Mouse (Mus musculus) cerebellum, adult 8-10 months (tissue): ENCODE measurements around the gene Dydc2.

Experiments used
- DNase-seq: peaks from one replicate; pipeline ENCODE4 v3.0.0; 2022

Gene Dydc2

DNA sequence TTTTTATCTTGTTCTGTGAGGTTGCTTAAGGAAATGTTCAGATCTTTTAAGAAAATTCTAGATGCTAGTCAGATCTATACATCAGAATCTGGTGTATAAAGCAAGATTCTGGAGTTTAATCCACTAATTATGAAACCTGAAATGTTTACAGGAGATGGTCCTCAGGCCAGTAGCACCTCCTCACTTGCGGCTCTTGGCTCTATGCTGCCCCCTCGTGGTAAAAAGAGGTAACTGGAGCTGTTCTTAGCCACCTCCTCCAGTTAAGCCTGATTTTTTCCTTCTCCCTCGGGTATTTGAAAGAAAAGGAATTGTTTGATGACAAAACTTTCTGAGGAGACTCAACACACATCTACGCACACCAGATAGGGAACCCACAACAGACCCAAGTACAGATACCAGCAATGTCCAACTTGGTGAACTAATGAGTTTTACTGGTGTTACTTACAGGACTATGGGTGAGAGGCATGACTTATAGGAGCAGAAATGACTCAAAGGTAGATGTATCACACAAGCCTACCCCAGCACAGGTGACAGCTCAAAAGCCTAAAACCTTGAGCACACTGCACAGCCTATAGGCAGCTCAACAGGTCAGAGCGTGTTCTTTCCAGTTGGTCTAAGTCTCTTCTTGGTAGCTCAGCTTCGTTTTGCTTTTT is 33.7 kb downstream of the Dydc2 start:
- DNase-seq = peak; percentile 52

DNA sequence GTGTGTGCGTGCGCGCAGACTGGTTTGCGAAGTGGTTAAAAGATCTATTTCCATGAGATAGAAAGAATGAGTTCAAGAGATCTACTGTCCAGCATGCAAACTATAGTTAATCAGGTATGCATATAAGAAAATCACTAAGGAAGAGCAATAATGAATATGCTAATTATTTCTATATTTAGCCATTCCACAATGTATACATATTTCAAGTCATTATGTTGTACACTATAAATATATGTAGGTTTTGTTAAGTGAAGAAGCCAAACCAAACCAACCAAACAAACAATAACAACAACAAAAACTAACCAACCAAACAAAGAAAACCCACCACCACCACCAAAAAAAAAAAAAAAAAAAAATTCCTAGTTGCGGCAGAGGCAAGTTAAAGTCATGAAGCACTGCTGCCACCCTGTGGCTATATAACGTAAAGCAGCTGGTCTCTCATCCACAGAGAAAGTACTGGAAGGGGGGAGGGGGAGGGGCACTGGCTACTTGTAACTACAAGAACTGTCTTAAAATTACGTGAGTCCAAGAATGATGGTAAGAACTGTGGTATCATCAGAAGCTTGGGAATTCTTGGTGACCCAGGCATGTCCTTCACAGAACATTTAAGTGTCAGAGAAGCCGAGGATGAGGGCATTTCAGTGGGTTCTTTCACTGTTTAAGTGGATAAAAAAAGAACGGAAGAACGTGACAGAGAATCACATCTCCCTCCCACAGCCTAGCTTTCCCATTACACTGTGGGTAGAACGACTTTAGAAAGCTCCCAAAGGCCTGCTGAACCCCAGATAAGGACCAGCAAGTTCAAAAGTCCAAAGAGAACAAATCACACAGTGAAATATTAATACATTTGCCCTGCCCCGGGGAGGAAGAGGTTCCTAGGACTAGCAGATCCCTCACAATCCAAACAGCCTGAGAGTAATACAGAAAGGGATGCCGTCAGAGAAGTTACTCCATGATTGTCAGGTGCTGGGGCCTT is 35.6 kb downstream of the Dydc2 start:
- peak; percentile 51 for DNase-seq

DNA sequence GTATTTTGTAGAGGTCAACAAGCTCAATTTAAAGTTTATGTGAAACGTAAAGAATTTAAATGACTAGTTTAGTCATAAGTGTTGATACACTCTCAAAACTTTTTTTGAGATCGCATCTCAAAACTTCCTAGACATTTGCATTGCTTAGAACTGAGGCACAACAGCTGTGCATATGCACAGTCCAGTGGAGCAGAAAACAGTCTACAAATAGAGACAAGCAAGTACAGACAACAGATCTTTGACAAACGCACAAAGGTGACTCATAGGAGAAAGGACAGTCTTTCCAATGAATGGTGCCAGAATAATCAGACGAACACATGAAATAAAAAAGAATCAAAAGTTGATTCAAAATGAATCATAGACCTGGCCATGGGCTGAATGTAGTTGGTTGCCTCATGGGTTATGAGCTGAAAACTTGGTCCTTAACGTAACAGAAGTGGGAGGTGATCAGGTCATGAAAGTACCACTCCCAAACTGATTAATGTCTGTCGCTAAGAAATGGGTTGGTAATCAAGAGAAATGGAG is 38.0 kb downstream of the Dydc2 start:
- DNase-seq = no peak

DNA sequence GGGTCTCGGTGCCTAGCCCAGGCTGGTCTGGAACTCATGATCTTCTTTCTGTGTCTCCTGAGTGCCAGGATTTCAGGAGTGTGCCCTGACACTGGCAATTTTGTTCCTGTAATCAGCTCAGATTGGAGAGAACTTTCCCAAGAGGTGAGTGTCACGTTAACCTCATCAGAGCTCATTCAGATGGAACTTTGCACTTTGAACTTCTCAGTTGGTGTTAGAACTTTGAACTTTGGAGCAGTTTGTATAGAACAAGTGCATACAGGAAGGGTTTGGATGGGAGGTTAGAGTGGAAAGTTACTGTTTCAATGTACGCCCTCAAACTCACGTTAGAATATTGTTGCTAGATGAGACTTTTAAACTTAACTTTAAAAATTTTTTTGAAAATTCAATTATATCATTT is 39.7 kb downstream of the Dydc2 start:
- no peak for DNase-seq

DNA sequence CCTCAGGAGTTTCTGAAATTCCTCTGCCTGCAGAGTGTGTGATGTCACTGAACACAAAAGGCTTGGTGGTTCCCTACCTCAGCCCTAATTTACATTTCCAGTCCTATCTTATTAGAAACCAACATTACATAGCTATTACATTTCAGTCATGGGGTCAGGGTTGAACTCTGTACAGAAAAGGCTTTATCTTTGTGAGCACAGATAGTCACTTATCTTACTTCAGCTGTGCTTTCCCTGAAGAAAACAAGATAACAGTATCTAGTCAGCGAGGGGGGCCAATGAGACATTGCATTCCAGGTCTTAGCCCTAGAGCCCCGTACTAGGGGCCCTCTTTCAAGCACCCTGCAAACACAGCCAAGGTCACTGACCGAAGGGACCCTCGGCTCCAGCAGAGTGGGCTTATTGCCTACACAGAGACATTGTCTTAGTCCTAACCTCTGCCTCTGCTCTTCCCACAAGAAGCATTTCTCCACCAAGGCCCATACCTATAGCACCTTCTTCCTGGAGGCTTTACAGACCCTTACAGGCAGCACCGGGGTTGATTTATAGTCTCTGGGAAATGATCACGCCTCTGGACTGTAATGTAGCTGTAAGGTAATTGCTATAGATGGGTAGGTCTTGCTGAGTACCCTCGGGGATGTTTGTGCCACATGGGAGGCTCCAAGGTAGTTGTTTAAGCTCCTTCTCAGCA is 43.3 kb downstream of the Dydc2 start:
- DNase-seq = no peak

DNA sequence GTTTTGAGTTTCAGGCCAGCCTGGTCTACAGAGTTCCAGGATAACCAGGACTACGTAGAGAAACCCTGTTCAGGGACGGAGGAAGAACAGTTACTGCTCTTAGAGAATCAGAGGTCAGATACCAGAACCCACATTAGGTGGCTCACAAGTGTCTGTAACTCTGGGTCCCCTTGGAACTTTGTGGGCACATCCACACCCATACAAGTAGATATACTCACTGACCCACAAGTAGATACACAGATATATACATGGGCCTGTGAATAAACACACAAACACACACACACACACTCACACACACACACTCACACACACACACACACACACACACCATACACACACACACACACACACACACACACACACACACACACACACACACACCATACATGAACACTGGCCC is 43.9 kb downstream of the Dydc2 start:
- no peak for DNase-seq

DNA sequence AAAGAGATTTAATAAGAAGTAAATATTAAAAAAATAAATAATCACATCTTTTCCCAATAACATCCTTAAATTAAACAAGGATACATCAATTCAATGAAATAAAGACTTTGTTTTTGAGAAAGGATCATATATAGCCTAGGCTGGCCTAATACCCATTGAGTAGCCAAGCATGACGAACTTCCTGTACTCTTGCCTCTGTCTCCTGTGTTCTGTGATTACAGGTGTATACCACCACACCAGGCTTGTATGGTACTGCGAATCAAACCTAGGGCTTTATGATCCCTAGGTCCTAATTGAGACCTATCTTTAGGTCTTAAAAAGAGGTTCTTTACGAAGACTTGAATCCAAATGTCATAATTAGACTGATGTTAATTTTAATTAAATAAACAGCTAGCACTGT is 47.8 kb downstream of the Dydc2 start:
- no peak for DNase-seq

DNA sequence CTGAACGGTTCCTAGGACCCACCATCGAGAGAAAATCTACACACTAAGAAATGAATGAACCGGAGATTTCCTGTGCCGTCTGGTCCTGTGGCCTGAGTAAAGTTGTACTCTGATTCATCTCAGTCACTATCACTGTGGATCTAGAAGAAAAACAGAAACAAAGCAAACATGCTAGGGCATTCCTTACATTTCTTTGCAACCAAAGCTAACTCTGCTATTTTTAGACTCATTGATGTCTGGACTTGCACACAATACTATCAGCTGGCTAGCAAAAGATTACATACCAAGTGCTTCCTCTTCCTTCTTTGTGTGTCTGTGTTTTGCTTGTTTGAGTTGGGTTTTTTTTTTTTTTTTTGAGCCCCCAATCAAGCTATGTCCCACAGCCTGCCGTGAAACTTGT is 51.5 kb downstream of the Dydc2 start:
- no peak for DNase-seq

DNA sequence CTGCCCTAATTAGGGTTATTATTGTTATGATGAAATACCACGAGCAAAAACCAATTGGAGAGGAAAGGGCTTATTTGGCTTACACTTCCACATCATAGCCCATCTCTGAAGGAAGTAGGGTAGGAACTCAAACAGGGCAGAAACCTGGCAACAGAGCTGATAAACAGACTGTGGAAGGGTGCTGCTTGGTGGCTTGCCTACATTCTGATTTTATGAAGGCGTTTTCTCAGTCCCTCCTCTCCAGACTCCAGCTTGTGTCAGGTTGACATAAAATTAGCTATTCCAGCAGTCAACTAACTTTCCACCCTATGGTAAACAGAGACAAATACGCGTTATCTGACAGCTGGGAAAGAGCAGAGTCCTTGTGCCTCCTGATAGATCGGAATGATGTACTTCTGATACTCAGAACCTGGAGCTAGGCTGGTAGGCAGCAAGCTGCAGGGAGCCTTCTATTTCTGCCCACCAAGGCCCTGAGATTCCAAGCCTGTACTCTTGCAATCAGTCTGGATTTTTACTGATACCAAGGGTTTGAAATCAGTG is 54.2 kb downstream of the Dydc2 start:
- no peak for DNase-seq

DNA sequence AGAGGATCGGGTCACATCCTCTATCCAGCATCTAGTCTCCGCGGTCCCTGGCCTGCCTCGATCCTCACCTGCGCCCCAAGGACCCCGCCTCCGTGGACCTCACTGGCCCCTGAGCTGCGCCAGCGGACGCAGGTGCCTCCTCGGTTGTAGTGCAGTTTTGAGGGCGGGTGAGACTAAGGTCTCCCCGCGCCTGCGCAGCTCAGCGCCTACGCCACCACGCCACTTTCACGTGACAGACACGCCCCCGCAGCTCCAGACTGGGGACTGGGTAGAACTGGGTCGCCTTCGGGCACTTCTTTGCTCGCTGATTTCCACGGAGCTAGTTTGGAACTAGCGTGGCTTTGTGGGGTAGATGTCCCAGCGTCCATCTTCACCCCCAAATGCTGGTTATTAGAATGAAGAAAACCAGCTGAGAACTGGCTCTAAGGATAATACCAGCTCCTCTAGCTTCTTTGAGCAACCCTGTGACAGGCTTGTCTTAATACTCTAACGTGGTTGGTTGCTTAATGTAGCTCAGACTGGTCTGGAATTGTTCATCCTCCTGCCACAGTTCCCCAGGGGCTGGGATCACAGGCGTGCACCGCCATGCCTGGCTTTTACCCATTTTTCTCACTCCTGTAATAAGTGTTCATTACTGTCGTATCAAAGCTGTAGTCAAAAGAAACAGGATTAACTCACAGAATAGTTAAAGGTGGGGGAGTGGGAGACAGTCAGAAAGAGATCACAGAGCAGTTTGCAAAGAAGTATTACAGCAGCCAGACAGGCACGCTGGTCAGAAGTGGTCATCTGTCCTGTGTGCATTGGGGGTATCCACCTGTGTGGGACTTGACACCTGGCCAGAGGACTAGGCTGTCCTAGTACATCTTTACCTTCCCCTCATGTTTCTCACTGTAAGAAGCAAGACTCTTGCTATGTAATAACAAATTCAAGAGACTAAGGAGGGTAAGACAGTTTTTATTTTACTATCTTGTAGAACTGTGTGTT is 55.1 kb downstream of the Dydc2 start, which contains the start of gene Fam213a:
Gene Fam213a (minus strand): TSS at position 159 of the 984 bp plus-strand sequence.
- peak; percentile 90 for DNase-seq

DNA sequence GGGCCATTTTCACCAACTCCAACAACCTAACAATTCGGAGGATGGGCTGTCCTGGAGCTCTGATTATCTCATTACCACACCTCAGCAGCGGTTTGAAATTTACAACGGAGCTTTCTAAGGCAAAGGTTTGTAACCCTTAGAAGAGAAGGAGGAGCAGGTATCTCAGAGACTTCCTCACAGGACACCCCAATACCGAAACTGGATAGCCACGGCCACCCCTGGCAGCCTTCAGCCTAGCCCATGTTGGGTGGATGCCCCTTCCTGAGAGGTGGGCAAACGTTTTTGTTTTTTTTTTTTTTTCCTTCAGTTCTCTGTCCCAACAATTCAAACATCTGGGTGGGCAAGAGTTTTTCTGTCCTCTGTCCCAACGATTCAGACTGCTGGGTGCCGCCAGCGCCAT is 55.9 kb downstream of the Dydc2 start:
- DNase-seq = no peak

DNA sequence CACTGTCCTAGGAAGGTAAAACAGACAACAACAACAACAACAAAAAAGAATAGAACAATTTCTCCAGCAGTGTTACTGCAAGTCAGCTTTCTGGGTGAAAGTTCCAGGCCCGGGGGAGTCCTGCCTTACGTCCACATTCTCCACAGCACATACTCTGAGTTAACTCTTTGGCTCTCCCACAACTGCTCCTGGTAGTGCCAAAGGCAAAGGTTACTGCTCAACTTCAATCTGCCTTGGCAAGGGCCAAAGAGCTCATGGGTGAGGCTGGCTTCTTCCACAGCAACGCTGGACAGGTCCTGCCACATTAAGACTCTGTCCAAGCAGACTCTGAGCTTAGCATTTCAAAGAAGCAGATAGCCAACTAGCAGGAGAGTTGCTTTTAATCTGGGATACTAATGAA is 57.1 kb downstream of the Dydc2 start:
- no peak for DNase-seq

DNA sequence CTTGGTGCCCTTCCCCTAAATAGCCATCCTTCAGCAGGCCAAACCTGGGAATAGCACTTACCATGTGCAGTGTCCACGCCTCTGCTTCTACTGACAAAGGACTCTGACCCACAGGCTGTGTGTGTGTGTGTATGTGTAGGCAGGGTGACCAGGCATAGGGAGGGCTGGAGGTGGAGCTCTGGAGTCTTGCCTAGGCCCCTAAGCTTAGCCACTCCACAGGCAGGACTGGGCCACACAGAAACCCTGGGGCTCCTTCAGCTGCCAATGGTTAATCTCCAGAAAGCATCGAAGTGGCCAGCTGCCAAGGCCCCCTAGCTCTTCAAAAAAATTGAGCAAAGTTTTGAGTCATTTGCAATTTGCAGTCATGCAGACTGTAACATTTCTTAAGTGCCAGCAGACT is 60.9 kb downstream of the Dydc2 start:
- no peak for DNase-seq

DNA sequence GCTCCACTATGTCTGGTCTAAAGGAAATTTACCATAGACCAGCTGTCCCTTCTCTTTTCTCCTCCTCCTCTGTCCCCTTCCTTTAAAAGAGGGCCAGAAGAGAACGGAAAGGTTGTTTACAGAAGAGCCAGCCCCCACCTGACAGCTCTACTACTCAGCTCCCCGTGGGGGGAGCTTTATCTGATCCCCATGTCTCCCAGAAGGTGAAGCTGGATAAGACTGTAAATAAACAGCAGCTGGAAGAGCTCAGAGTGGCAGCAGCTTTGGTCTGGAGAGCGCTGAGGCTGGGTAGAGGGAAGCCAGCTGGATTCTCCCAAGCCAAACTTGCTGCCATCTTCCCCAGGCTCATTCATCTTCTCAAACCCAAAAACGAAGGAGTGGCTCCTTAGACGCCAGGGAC is 61.4 kb downstream of the Dydc2 start:
- DNase-seq = no peak

DNA sequence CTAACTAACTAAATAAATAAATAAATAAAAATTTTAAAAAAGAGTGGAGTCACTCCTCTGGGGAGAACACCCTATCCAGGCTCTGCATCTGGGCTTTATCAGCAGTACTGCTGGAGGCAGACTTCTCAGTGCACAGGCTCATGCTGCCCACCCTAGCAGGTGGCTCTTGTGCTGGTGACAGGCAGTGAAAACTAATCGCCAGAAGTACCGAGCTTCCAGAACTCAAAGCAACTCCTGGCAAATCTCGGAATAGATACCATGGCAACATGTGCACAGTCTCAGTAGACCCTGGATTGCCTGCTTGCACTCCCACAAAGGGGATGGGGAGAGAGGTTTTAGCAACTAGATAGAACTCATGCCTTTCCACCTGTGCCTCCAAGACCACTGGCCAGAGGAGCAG is 62.1 kb downstream of the Dydc2 start:
- DNase-seq = no peak

DNA sequence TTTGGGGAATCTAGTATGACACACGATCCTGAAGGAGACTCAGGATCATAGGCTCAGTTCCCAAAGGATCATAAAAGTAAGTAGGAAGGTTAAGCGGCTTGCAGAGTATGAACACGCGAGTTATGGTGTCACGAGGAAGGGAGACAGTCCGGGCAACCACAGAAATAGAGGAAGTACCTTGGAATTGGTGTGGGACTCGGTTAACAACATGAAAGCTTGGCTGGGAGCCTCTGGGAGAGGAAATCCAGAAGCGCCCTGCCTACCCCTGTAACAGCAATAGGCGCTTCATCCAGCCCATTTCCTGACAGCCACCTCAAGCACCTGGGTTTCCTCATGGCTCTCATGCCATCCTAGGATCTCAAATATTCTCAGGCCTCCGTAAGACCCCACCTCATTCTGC is 62.7 kb downstream of the Dydc2 start:
- DNase-seq = no peak

DNA sequence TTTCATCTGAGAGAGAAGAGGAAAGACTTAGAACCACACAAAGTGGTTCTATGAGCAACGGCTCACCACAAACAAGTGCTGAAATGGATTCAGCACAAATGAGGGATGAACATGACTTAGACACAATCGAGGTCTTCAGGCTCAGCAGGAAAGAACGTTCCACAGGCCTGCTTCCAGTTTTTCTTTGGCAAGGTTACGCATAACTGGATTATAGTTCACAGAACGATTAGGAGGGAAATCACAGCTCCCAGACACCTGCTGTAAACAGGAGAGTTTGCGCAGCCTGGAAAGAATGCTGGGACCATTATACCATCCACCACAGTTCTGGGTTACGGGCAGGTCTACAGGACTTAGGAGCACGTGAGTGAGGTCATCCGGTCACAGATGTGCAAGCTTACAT is 63.3 kb downstream of the Dydc2 start:
- no peak for DNase-seq

DNA sequence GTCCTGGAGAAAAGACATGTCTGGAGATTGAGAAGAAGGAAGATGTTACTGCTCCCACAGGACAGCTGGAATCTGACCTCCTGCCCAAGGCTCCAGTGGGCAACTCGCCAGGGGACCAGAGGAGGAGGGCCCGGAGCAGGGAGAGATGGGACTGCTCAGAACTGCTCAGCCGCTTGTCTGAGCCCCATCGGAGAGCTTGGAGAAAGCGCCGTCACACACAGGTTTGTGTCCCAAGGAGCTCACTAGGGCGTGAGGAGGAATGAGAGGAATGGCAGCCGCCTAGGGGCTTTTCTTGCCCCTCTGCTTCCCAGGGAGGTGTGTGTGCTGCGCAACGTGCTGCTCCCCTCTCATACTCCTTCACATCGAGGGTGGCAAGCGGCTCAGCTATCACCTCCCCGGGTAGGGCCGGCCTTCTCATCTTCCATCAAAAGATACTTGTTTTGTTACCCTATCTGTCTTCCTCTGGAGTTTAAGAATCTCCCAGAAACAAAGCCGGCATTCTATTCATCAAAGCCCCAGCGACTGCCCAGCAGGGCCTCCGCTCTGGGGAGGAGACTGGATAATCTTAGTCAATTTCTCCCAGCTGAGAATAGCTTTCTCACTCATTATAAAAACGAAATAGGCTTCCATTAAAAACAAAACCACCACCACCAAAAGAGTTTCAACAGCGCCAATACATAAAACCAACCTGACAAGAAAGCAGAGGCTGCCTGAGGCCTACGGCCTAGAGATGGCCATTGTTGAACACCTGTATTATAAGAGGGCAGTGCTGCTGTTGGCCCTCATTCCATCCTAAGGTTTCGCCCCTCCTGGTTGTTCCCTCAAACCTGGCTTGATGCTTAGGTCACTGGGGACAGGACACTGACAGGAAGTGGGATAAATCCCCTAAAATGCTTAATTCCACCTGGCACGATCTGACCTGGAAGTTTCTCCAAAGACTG is 64.5 kb downstream of the Dydc2 start:
- DNase-seq = no peak

DNA sequence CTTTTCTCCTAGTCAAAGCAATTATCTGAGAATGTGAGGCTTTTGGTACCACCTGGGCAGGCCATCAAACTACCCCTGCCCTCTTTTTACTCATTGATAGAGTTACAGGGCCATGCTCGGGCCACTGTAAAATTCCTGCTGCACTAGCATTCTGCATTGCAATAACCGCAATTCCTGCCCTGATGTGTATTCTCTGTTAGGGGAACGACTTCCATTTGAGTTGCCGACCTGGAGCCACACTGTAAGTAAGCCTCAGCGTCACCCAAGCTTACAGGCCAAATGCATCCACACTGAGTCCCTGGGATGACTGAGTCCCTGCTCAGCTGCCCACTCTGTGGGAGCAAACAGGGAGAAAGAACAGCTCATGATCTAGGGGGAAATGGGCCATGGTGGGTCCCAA is 67.4 kb downstream of the Dydc2 start:
- no peak for DNase-seq

DNA sequence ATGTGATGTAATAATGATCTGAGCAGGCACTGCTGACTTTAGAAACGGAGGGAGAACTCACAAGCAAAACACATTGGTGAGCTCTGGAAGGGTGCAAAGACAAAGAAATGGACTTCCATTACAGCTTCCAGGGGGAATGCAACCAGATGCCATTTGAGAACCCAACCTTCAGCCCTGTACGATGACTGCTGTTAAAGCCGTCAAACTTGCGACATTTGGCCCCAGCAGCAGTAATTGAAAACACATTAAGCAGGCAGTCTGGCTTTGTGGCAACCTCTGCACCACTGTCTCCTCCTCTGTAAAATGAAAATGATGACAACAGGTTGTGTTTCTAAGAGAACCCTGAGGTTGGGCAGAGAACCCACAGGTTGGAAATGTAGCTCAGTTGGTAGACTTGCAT is 68.2 kb downstream of the Dydc2 start:
- no peak for DNase-seq
